Mouse (Mus musculus) forebrain, embryonic 12.5 days (tissue): ENCODE results near the gene Egln1. TPM values are rescaled to one million over a fixed set of nuclear protein-coding genes. Genes with fewer than 3 reads are reported as not detected.

Source experiments
- ATAC-seq: fragments of 200-750 bp; cut with Nextera tagmentation; 2 replicates; pipeline ENCODE4 v1.8.0; 2017; ENCODE audit warnings: moderate TSS enrichment; ENCODE audit not compliant: low FRiP score
- H3K27ac ChIP-seq: fragments of 300-500 bp; sonication (generic); 2 replicates; pipeline ENCODE4 v1.5.1; 2016; ENCODE audit warnings: mild to moderate bottlenecking
- H3K27me3 ChIP-seq: fragments of 300-500 bp; sonication (generic); 2 replicates; pipeline ENCODE4 v1.6.1; 2016; ENCODE audit warnings: mild to moderate bottlenecking
- H3K36me3 ChIP-seq: fragments of 300-500 bp; sonication (generic); replicated peaks from 2 replicates; pipeline ENCODE4 v1.6.1; 2016; ENCODE audit warnings: mild to moderate bottlenecking
- H3K4me1 ChIP-seq: fragments of 300-500 bp; sonication (generic); 2 replicates; pipeline ENCODE4 v1.6.1; 2016
- H3K4me2 ChIP-seq: fragments of 300-500 bp; sonication (generic); 2 replicates; pipeline ENCODE4 v1.6.1; 2016; ENCODE audit warnings: mild to moderate bottlenecking, moderate library complexity
- H3K4me3 ChIP-seq: fragments of 300-500 bp; sonication (generic); replicated peaks from 2 replicates; pipeline ENCODE4 v1.5.1; 2016; ENCODE audit warnings: mild to moderate bottlenecking
- H3K9ac ChIP-seq: fragments of 300-500 bp; sonication (generic); 2 replicates; pipeline ENCODE4 v1.6.1; 2016; ENCODE audit warnings: mild to moderate bottlenecking
- H3K9me3 ChIP-seq: fragments of 300-500 bp; sonication (generic); 2 replicates; pipeline ENCODE4 v1.6.1; 2016
- WGBS: fragments of 180-500 bp; shearing (Covaris S2); methylation state at CpG from one replicate; pipeline ENCODE4 v1.1.7; 2016; 5-methylcytosine and 5-hydroxymethylcytosine counted together
- polyA plus RNA-seq: library from polyadenylated mRNA; unstranded; fragments of >200 nt; fragmentation: Nextera tagmentation; extraction: Ambion mirVana; gene quantifications from 2 replicates; pipeline ENCODE4 v1.2.1, GENCODE M21; 2016

The Egln1 gene
- polyA plus RNA-seq = 19.5 and 20.0 TPM in 2 replicates

GRCm38 (mm10) chr8:124949209-124950068 is at the start of gene Egln1:
TSS of gene Egln1 (minus strand) at chr8:124949324.
- Histone ChIP-seq H3K36me3 (peaks cover 6% of the 10 kb centered on the region), H3K27ac (peak within 1 kb of the TSS; percentile 98), H3K4me2 (peak within 1 kb of the TSS; percentile 85), H3K4me1 (peaks cover 37% of the 10 kb centered on the region), H3K27me3 (no peaks in the 10 kb centered on the region), H3K4me3 (peak within 1 kb of the TSS; percentile 89), H3K9me3 (no peaks in the 10 kb centered on the region), H3K9ac (peak within 1 kb of the TSS; percentile 94)
- peak; percentile 89 for ATAC-seq
- WGBS = under 1% methylated on average over 49 of the region's 98 CpGs

- Histone ChIP-seq H3K27me3 (peaks cover 9% of the 10 kb centered on the region; the same call in 1 of the 2 replicates), H3K4me2 (no peak overlapping the region), H3K9me3 (peaks cover 5% of the 10 kb centered on the region), H3K4me3 (no peak overlapping the region), H3K27ac (no peak overlapping the region), H3K4me1 (no peaks in the 10 kb centered on the region), H3K36me3 (no peaks in the 10 kb centered on the region), H3K9ac (no peak overlapping the region)
- WGBS = 75% methylated on average over 2 of the region's 2 CpGs
- no peak for ATAC-seq
Observed at GRCm38 (mm10) chr8:124995776-124996175, 46.7 kb upstream of the Egln1 start.

GRCm38 (mm10) chr8:124991668-124991926 is 42.5 kb upstream of the Egln1 start:
- Histone ChIP-seq H3K4me3 (no peak overlapping the region), H3K9ac (no peak overlapping the region)
- no peak for ATAC-seq

GRCm38 (mm10) chr8:124990923-124991667 is 42.0 kb upstream of the Egln1 start:
- H3K27me3 ChIP-seq = peaks cover 9% of the 10 kb centered on the region; the same call in 1 of the 2 replicates
- ATAC-seq = no peak
- 24% methylated on average over 17 of the region's 17 CpGs for WGBS
- no peak overlapping the region for H3K9ac ChIP-seq
- H3K9me3 ChIP-seq = no peaks in the 10 kb centered on the region
- no peak overlapping the region for H3K4me3 ChIP-seq
- H3K4me2 ChIP-seq = no peak overlapping the region; the same call in 1 of the 2 replicates
- no peaks in the 10 kb centered on the region for H3K36me3 ChIP-seq
- no peak overlapping the region for H3K27ac ChIP-seq
- no peaks in the 10 kb centered on the region for H3K4me1 ChIP-seq

More at GRCm38 (mm10) chr8:124991668-124991926, 42.5 kb upstream of the Egln1 start:
- WGBS = 28% methylated on average over 6 of the region's 6 CpGs
- Histone ChIP-seq H3K27ac (no peak overlapping the region), H3K27me3 (peaks cover 9% of the 10 kb centered on the region; the same call in 1 of the 2 replicates), H3K36me3 (no peaks in the 10 kb centered on the region), H3K4me2 (no peak overlapping the region), H3K9me3 (no peaks in the 10 kb centered on the region), H3K4me1 (no peaks in the 10 kb centered on the region)

GRCm38 (mm10) chr8:124980828-124981227 is 31.7 kb upstream of the Egln1 start:
- Histone ChIP-seq H3K4me2 (no peak overlapping the region), H3K27ac (no peak overlapping the region), H3K4me1 (no peaks in the 10 kb centered on the region), H3K36me3 (no peaks in the 10 kb centered on the region), H3K9ac (no peak overlapping the region), H3K27me3 (no peaks in the 10 kb centered on the region), H3K9me3 (peaks cover 6% of the 10 kb centered on the region), H3K4me3 (no peak overlapping the region)
- WGBS = 86% methylated on average over 8 of the region's 8 CpGs
- ATAC-seq = no peak

- 93% methylated on average over 3 of the region's 3 CpGs for WGBS
Observed at GRCm38 (mm10) chr8:124980036-124980435, 30.9 kb upstream of the Egln1 start.

GRCm38 (mm10) chr8:124978026-124978425 is 28.9 kb upstream of the Egln1 start:
- Histone ChIP-seq H3K27me3 (no peaks in the 10 kb centered on the region), H3K4me2 (no peak overlapping the region), H3K27ac (no peak overlapping the region), H3K9me3 (peaks cover 6% of the 10 kb centered on the region), H3K36me3 (no peaks in the 10 kb centered on the region), H3K9ac (no peak overlapping the region), H3K4me3 (no peak overlapping the region), H3K4me1 (no peaks in the 10 kb centered on the region)
- WGBS = 87% methylated on average over 7 of the region's 7 CpGs
- ATAC-seq = no peak

More at GRCm38 (mm10) chr8:124980036-124980435, 30.9 kb upstream of the Egln1 start:
- ATAC-seq = no peak
- no peaks in the 10 kb centered on the region for H3K27me3 ChIP-seq
- peaks cover 6% of the 10 kb centered on the region for H3K9me3 ChIP-seq
- no peak overlapping the region for H3K27ac ChIP-seq
- H3K4me3 ChIP-seq = no peak overlapping the region
- H3K36me3 ChIP-seq = no peaks in the 10 kb centered on the region
- no peak overlapping the region for H3K4me2 ChIP-seq
- H3K4me1 ChIP-seq = no peaks in the 10 kb centered on the region
- no peak overlapping the region for H3K9ac ChIP-seq

- H3K4me3 ChIP-seq = no peak overlapping the region
- H3K36me3 ChIP-seq = no peaks in the 10 kb centered on the region
- WGBS = 91% methylated on average over 6 of the region's 6 CpGs
- ATAC-seq = no peak
- no peak overlapping the region for H3K9ac ChIP-seq
- H3K4me2 ChIP-seq = no peak overlapping the region
- H3K9me3 ChIP-seq = peaks cover 8% of the 10 kb centered on the region
- H3K27me3 ChIP-seq = no peaks in the 10 kb centered on the region
- H3K27ac ChIP-seq = no peak overlapping the region
- H3K4me1 ChIP-seq = no peaks in the 10 kb centered on the region
Observed at GRCm38 (mm10) chr8:124976211-124976610, 27.1 kb upstream of the Egln1 start.

- WGBS = 80% methylated on average over 4 of the region's 4 CpGs
Observed at GRCm38 (mm10) chr8:124974254-124974653, 25.1 kb upstream of the Egln1 start.

GRCm38 (mm10) chr8:124973221-124973620 is 24.1 kb upstream of the Egln1 start:
- no peak for ATAC-seq

More at GRCm38 (mm10) chr8:124974254-124974653, 25.1 kb upstream of the Egln1 start:
- H3K4me2 ChIP-seq = no peak overlapping the region
- no peak for ATAC-seq
- H3K27me3 ChIP-seq = no peaks in the 10 kb centered on the region
- H3K36me3 ChIP-seq = no peaks in the 10 kb centered on the region
- no peak overlapping the region for H3K9ac ChIP-seq
- H3K4me1 ChIP-seq = no peaks in the 10 kb centered on the region
- H3K4me3 ChIP-seq = no peak overlapping the region
- peaks cover 2% of the 10 kb centered on the region; the same call in 1 of the 2 replicates for H3K9me3 ChIP-seq
- no peak overlapping the region for H3K27ac ChIP-seq

GRCm38 (mm10) chr8:124970312-124970933 is 21.3 kb upstream of the Egln1 start:
- Histone ChIP-seq H3K36me3 (no peaks in the 10 kb centered on the region), H3K9me3 (peaks cover 2% of the 10 kb centered on the region; the same call in 1 of the 2 replicates), H3K9ac (no peak overlapping the region), H3K27me3 (no peaks in the 10 kb centered on the region), H3K4me2 (no peak overlapping the region), H3K4me3 (no peak overlapping the region), H3K27ac (no peak overlapping the region), H3K4me1 (no peaks in the 10 kb centered on the region)
- no peak for ATAC-seq
- 79% methylated on average over 6 of the region's 6 CpGs for WGBS

More at GRCm38 (mm10) chr8:124973221-124973620, 24.1 kb upstream of the Egln1 start:
- WGBS = 87% methylated on average over 8 of the region's 8 CpGs
- Histone ChIP-seq H3K27me3 (no peaks in the 10 kb centered on the region), H3K27ac (no peak overlapping the region), H3K4me3 (no peak overlapping the region), H3K9me3 (peaks cover 2% of the 10 kb centered on the region; the same call in 1 of the 2 replicates), H3K9ac (no peak overlapping the region), H3K36me3 (no peaks in the 10 kb centered on the region), H3K4me1 (no peaks in the 10 kb centered on the region), H3K4me2 (no peak overlapping the region)

GRCm38 (mm10) chr8:124964966-124965365 is 15.8 kb upstream of the Egln1 start:
- WGBS = 91% methylated on average over 8 of the region's 8 CpGs
- no peak overlapping the region for H3K4me3 ChIP-seq
- H3K4me1 ChIP-seq = peaks cover 4% of the 10 kb centered on the region
- H3K36me3 ChIP-seq = no peaks in the 10 kb centered on the region
- H3K27ac ChIP-seq = no peak overlapping the region
- no peak overlapping the region for H3K9ac ChIP-seq
- H3K9me3 ChIP-seq = no peaks in the 10 kb centered on the region
- ATAC-seq = no peak
- H3K27me3 ChIP-seq = no peaks in the 10 kb centered on the region
- H3K4me2 ChIP-seq = no peak overlapping the region
